Mouse (Mus musculus): ENCODE data around the gene Denr. TPM values are rescaled to one million over a fixed set of nuclear protein-coding genes. Genes with fewer than 3 reads are reported as not detected.
A peak's percentile ranks its signal among the peaks of the same experiment; 100 is the strongest.

Denr gene
- polyA plus RNA-seq, 1 experiment from 2014 or later, result 184 TPM

DNA sequence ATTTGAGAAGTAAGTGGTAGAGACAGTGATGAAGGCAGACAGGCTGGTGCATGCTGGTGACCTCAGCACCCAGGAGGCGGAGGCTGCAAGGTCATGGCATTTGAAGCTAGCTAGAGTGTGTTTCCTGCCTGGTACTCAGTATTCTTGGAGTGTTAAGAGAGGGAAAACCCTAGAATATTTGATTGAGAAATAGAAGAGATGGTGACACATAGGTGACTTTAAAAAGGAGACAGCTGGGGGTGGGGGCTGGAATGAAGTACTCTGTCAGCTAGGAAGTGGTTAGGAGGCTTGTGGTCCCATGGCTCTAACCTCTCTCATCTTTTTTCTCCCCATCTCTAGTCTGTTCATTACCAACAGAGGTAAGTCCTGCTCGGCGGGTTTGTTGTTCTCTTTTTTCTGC is 7.9 kb downstream of the Denr start:
- H3K27me3 ChIP-seq, result no peaks in the 10 kb centered on the region

DNA sequence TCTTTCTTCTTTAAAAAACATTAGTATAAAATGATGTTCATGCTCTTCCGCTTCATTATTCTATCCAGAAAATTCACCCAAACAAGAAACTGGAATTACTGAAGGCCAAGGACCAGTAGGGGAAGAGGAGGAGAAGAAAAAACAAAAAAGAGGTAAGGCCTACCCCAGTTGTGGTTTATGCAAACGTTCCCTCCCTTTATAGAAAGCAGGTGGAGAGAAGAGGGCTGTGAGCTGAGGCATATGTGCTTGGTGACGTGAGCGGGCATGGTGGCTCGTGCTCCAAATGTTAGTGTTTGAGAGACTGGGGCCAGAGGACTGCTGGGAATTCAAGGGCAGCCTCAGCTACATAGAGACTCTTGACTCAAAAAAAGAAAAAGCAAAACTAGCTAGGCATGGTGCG is 15.1 kb downstream of the Denr start:
- H3K4me2 ChIP-seq, result no peak overlapping the region
- WGBS, result 89% methylated on average over 6 of the region's 6 CpGs
- no peaks in the 10 kb centered on the region for H3K4me1 ChIP-seq (replicated peaks)
- no peak overlapping the region for H3K9ac ChIP-seq (replicated peaks)
- no peak overlapping the region for H3K27ac ChIP-seq
- no peak for ATAC-seq (ENCODE audit: insufficient number of reproducible peaks, insufficient read depth, low FRiP score, low TSS enrichment, low read depth)
- no peaks in the 10 kb centered on the region for H3K9me3 ChIP-seq
- H3K27me3 ChIP-seq, result no peaks in the 10 kb centered on the region
- no peak overlapping the region for H3K4me3 ChIP-seq (replicated peaks)
- peaks cover 93% of the 10 kb centered on the region for H3K36me3 ChIP-seq

More for the DNA sequence above, 7.9 kb downstream of the Denr start:
- H3K9ac ChIP-seq (replicated peaks), result no peak overlapping the region
- no peak for ATAC-seq (ENCODE audit: insufficient number of reproducible peaks, insufficient read depth, low FRiP score, low TSS enrichment, low read depth)
- peaks cover 95% of the 10 kb centered on the region for H3K36me3 ChIP-seq
- no peak overlapping the region for H3K4me2 ChIP-seq
- no peak overlapping the region for H3K27ac ChIP-seq
- no peaks in the 10 kb centered on the region for H3K4me1 ChIP-seq (replicated peaks)
- H3K9me3 ChIP-seq, result no peaks in the 10 kb centered on the region
- WGBS, result 89% methylated on average over 3 of the region's 3 CpGs
- no peak overlapping the region for H3K4me3 ChIP-seq (replicated peaks)

DNA sequence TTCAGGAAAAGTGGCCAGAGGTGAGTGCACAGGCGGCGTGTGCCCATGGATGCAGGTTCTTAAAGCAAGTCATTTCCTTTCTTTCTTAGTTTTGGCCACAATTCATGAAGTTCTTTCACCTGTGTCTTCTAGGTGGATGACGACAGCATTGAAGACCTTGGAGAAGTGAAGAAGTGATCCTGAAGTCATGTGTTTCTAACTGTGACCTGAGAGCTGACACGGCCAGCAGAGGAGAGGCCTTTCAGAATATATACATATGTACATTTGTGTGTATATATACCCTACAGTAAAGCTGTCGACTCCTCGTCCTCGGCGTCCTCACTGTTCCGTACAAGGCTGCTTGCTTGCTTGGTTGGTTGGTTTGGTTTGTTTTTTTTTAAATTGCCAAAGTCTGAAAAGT is 20.1 kb downstream of the Denr start, which contains the start of gene Gm43518:
Gene Gm43518, plus strand, starts transcription at position 301 of the 400 bp plus-strand sequence.
- Histone ChIP-seq H3K4me1 (replicated peaks) (peaks cover 3% of the 10 kb centered on the region; the same call in 1 of the 2 replicates), H3K27me3 (no peaks in the 10 kb centered on the region), H3K4me2 (no peak within 1 kb of the TSS), H3K36me3 (peaks cover 67% of the 10 kb centered on the region), H3K9me3 (no peaks in the 10 kb centered on the region), H3K27ac (no peak within 1 kb of the TSS), H3K9ac (replicated peaks) (no peak within 1 kb of the TSS), H3K4me3 (replicated peaks) (no peak within 1 kb of the TSS)
- WGBS, result 95% methylated on average over 9 of the region's 9 CpGs
- ATAC-seq (ENCODE audit: insufficient number of reproducible peaks, insufficient read depth, low FRiP score, low TSS enrichment, low read depth), result no peak

DNA sequence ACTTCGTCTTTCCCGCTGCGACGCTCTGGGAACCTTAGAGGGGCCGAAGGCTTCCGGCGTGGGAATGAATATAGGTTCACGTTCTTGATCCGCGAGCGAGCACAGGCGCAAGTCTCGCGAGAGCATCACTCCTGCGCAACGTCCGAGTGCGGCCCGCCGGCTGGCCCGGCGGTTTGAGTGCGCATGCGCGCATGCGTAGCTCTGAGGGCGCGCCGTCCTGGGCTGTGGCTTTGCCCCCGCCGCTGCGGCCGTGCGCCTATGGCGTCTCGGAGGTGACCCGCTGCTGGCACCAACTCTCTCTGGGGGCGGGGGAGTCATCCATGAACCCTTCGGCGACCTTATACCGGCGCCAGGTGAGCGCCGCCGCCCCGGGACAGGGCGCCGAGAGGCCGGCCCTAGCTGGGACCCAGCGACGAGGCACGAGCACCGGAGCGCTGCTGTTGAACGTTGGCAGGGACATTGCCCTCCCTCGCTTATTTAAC is 23.6 kb downstream of the Denr start, which contains the start of gene Ccdc62:
Gene Ccdc62, plus strand, starts transcription at position 172 of the 482 bp plus-strand sequence.
- peak within 1 kb of the TSS; percentile 74 for H3K4me3 ChIP-seq (replicated peaks)
- H3K4me2 ChIP-seq, result peak within 1 kb of the TSS; percentile 67
- peak; percentile 93 for ATAC-seq (ENCODE audit: insufficient number of reproducible peaks, insufficient read depth, low FRiP score, low TSS enrichment, low read depth)
- WGBS, result under 1% methylated on average over 56 of the region's 56 CpGs
- H3K9me3 ChIP-seq, result no peaks in the 10 kb centered on the region
- peaks cover 3% of the 10 kb centered on the region; the same call in 1 of the 2 replicates for H3K4me1 ChIP-seq (replicated peaks)
- H3K9ac ChIP-seq (replicated peaks), result peak within 1 kb of the TSS; percentile 89
- H3K27me3 ChIP-seq, result no peaks in the 10 kb centered on the region
- peak within 1 kb of the TSS; percentile 86 for H3K27ac ChIP-seq
- H3K36me3 ChIP-seq, result peaks cover 33% of the 10 kb centered on the region

DNA sequence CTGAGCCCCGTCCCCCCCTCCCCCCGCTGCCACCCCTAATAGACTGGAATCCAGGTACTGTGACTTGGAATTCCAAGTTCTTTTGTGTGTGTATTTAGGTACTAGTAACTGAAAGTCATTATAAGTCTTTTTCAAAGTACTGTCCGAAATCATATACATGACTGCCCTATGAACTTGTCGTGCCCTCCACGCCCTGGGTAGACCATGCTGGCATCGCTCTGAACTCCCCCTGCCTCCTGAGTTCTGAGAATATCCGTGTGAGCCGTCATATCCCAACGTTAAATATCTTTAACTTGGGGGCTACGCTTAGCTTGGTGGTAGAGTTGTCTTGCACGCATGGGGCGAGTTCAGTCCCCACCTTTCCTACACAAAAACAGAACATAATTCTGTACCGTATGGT is 24.2 kb downstream of the Denr start:
- Histone ChIP-seq H3K4me2 (peak overlapping the region; percentile 67), H3K9ac (replicated peaks) (peak overlapping the region; percentile 89), H3K9me3 (no peaks in the 10 kb centered on the region), H3K27ac (no peak overlapping the region), H3K27me3 (no peaks in the 10 kb centered on the region), H3K4me1 (replicated peaks) (peaks cover 3% of the 10 kb centered on the region; the same call in 1 of the 2 replicates), H3K4me3 (replicated peaks) (peak overlapping the region; percentile 74), H3K36me3 (peaks cover 27% of the 10 kb centered on the region)
- ATAC-seq (ENCODE audit: insufficient number of reproducible peaks, insufficient read depth, low FRiP score, low TSS enrichment, low read depth), result no peak
- WGBS, result 47% methylated on average over 13 of the region's 13 CpGs

DNA sequence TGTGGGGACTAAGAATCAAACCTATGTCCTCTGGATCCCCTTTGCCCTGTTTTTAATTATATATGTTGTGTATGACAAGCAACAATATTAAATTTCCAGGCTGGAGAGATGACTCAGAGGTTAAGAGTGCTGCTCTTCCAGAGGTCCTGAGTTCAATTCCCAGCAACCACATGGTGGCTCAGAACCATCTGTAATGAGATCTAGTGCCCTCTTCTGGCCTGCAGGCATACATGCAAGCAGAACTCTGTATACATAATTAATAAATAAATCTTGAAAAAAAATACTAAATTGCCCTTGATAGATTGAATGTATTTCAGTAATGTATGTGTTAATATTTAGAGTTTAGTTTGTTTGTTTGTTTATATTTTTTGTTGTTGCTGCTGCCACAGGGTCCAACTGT is 26.0 kb downstream of the Denr start:
- no peak for ATAC-seq (ENCODE audit: insufficient number of reproducible peaks, insufficient read depth, low FRiP score, low TSS enrichment, low read depth)
- H3K9ac ChIP-seq (replicated peaks), result no peak overlapping the region
- peaks cover 9% of the 10 kb centered on the region for H3K36me3 ChIP-seq
- peaks cover 3% of the 10 kb centered on the region; the same call in 1 of the 2 replicates for H3K4me1 ChIP-seq (replicated peaks)
- no peak overlapping the region for H3K27ac ChIP-seq
- H3K4me3 ChIP-seq (replicated peaks), result no peak overlapping the region
- H3K27me3 ChIP-seq, result no peaks in the 10 kb centered on the region
- H3K9me3 ChIP-seq, result no peaks in the 10 kb centered on the region
- H3K4me2 ChIP-seq, result no peak overlapping the region

DNA sequence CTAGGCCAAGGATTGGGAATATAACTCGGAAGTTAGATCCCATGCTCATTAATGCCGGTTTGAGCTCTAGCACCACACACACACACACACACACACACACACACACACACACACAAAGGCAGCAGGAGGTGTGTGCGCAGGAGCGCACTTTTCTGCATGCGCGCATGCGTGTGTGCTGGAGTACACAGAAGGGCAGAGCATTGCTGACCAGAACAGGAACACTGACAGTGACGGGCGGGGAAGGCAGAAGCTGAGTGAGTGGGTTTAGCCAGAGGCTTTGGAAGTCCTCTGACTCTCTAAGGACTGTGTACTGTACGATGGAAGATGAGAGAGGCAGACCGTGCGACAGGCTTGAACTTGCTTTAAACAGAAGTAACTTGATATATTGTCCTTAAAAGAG is 26.6 kb downstream of the Denr start:
- ATAC-seq (ENCODE audit: insufficient number of reproducible peaks, insufficient read depth, low FRiP score, low TSS enrichment, low read depth), result no peak
- 88% methylated on average over 12 of the region's 12 CpGs for WGBS
- H3K4me2 ChIP-seq, result no peak overlapping the region

DNA sequence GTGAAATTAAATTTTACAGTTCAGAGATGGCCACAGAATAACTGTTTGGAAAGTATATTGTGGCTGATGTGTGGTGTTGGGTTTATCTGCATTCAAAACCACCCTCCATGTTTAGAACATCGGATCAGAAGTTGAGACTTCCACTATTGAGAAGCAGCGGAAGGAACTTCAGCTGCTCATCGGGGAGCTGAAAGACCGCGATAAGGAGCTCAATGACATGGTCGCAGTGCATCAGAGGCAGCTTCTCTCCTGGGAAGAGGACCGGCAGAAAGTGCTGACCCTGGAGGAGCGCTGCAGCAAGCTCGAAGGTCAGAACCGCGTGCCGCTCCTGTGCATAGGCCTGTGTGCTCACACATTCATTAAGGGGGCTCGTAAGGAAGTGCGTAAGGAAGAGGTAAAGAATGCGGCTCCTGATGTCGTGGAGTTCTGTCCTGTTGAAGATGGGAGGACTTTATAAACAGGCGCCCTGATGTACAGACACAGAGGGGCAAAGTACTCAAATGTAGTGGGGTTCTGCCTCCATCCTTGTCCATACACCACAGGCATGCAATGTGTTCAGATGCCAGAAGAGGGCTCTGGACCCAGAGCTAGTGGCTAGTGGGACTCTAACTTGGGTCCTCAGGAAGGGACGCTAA is 27.1 kb downstream of the Denr start:
- Histone ChIP-seq H3K4me3 (replicated peaks) (no peak overlapping the region), H3K9ac (replicated peaks) (no peak overlapping the region), H3K4me1 (replicated peaks) (peaks cover 3% of the 10 kb centered on the region; the same call in 1 of the 2 replicates), H3K4me2 (no peak overlapping the region), H3K36me3 (peaks cover 3% of the 10 kb centered on the region), H3K27ac (no peak overlapping the region), H3K9me3 (no peaks in the 10 kb centered on the region), H3K27me3 (no peaks in the 10 kb centered on the region)
- 38% methylated on average over 18 of the region's 18 CpGs for WGBS
- ATAC-seq (ENCODE audit: insufficient number of reproducible peaks, insufficient read depth, low FRiP score, low TSS enrichment, low read depth), result no peak

More for the DNA sequence above, 26.6 kb downstream of the Denr start:
- H3K9ac ChIP-seq (replicated peaks), result no peak overlapping the region
- H3K4me3 ChIP-seq (replicated peaks), result no peak overlapping the region
- peaks cover 3% of the 10 kb centered on the region for H3K36me3 ChIP-seq
- no peak overlapping the region for H3K27ac ChIP-seq
- H3K4me1 ChIP-seq (replicated peaks), result peaks cover 3% of the 10 kb centered on the region; the same call in 1 of the 2 replicates
- no peaks in the 10 kb centered on the region for H3K9me3 ChIP-seq
- no peaks in the 10 kb centered on the region for H3K27me3 ChIP-seq

DNA sequence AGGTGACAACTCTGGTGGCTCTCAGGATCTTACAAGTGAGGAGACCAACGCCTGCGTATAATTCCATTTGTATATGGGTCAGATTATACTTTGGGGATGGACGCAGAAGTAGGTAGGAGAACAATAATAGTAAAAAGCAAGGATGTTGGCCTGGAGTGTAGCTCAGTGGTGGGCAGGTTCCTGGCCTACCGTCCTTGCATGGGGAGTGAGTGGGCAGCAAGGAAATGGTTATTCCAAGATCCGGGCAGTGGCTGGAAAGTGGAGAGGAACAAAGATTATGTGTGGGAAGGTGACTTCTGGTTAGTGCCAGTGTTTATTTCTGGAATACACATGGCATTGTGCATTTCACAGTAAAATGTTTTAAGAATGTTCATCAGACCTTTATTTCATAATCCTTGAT is 29.0 kb downstream of the Denr start:
- Histone ChIP-seq H3K9me3 (no peaks in the 10 kb centered on the region), H3K4me1 (replicated peaks) (peaks cover 3% of the 10 kb centered on the region; the same call in 1 of the 2 replicates), H3K4me2 (no peak overlapping the region), H3K4me3 (replicated peaks) (no peak overlapping the region), H3K27ac (no peak overlapping the region), H3K36me3 (no peaks in the 10 kb centered on the region), H3K27me3 (no peaks in the 10 kb centered on the region), H3K9ac (replicated peaks) (no peak overlapping the region)
- WGBS, result 90% methylated on average over 5 of the region's 5 CpGs
- no peak for ATAC-seq (ENCODE audit: insufficient number of reproducible peaks, insufficient read depth, low FRiP score, low TSS enrichment, low read depth)

DNA sequence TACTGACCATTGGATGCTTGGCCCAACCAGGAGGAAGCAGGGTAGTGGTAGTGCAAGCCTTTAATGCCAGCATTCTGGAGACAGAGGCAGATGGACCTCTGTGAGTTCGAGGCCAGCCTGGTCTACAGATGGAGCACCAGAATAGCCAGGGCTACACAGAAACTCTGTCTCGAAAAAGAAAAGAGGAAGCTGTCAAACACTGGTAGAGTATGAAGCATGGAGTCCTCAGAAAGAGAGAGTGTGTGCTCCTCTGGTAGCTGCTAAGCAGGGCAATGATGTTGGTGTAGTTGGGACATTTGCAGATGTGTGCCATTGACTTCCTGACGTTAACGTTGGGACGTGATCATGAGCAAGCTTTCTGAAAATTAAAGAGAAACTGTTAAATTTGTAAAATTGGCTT is 31.5 kb downstream of the Denr start:
- Histone ChIP-seq H3K36me3 (no peaks in the 10 kb centered on the region), H3K4me2 (no peak overlapping the region), H3K4me3 (replicated peaks) (no peak overlapping the region), H3K4me1 (replicated peaks) (no peaks in the 10 kb centered on the region), H3K9me3 (no peaks in the 10 kb centered on the region), H3K27ac (no peak overlapping the region), H3K27me3 (no peaks in the 10 kb centered on the region), H3K9ac (replicated peaks) (no peak overlapping the region)
- WGBS, result 90% methylated on average over 5 of the region's 5 CpGs
- no peak for ATAC-seq (ENCODE audit: insufficient number of reproducible peaks, insufficient read depth, low FRiP score, low TSS enrichment, low read depth)

DNA sequence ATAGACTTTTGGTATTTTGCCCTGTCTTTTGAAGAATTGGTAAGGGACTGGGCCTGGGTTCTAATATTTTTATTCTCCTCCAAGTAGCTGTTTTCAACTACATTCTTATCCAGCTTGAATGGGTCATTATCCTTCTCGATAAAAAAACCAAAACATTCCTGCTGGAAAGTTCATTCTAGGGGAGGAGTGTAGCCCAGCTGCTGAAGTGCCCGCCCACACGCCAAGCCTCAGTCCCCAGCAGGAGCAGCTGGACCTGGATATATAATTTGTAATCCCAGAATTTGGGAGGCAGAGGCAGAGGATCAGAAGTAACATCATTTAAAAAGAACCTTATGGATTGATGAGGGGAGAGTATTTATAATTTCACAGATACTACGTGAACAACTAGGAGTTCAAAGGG is 39.6 kb downstream of the Denr start:
- no peak overlapping the region for H3K4me3 ChIP-seq (replicated peaks)
- H3K27me3 ChIP-seq, result no peaks in the 10 kb centered on the region
- H3K27ac ChIP-seq, result no peak overlapping the region
- no peaks in the 10 kb centered on the region for H3K36me3 ChIP-seq
- H3K4me2 ChIP-seq, result no peak overlapping the region
- WGBS, result 74% methylated on average over 4 of the region's 4 CpGs
- H3K4me1 ChIP-seq (replicated peaks), result no peaks in the 10 kb centered on the region
- H3K9me3 ChIP-seq, result no peaks in the 10 kb centered on the region
- ATAC-seq (ENCODE audit: insufficient number of reproducible peaks, insufficient read depth, low FRiP score, low TSS enrichment, low read depth), result no peak
- no peak overlapping the region for H3K9ac ChIP-seq (replicated peaks)
